Mouse (Mus musculus) ZHBTc4 (cell line): ENCODE results near the gene Prkn.

Source experiments
- DNase-seq: peaks from one replicate; pipeline ENCODE4 v3.0.0-alpha.2; 2011; ENCODE audit warnings: low read depth, low spot score

The Prkn gene

DNA sequence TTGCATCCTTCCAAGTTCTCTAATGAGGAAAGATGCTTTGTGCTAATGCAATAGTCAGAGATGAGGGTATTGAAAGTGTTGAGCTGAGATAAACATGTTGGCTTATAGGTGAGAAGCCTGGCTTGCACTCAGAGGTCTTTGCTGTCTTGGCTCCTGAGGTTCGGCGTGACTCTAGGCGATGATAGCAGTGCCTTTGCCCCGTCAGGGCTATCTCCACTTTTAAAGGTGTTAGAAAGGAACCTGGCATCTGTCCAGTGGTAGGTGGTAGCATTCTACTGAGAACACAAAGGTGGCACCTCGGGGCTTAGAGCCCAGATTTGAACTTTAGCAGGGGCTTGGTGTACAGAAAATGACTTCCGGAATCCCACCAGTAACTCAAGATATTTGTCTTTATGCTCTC, 554.4 kb downstream of the Prkn start:
- no peak for DNase-seq

- no peak for DNase-seq
These were observed 557.5 kb downstream of the Prkn start for GRCm38 (mm10) chr17:11397678-11398077.

- DNase-seq = no peak
These were observed 562.2 kb downstream of the Prkn start for GRCm38 (mm10) chr17:11402225-11402875.

DNA sequence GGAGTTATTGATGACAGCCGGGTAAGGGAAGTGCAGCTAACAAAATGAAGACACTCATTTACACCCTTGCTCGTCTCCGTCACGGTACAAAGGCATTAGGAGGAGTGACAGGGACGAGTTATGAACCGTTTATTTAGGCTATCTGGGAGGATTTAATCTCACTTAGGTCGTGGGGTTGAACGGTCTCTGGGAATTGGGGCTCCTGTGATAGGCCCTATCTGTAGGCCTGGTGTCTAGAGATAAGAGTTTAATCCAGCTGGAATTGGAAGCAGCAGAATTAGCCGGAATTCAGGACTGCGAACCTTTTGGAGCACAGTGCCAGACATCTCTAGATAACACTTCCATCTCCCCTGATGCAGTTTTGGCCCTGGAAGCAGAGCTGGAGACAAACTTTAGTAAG, 571.2 kb downstream of the Prkn start:
- DNase-seq = no peak

DNA sequence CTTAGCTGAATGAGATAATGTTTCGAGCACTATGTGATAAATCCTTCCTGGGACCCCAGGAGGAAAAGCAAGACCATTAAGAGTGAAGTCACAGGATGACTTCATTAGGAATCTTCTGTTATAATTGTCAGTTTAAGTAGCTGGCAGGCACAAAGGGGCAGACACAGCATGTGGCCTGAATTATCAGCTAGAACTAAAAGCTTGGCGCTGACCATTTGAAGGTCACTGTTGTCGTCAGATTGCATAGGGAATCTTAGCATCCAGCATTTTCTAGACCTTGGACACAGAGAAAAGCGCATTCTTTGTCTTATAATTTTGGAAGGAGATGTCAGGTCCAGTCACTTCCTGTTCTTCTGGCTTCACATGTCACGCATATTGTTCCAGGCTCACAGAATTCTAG, 573.5 kb downstream of the Prkn start:
- DNase-seq = no peak

DNA sequence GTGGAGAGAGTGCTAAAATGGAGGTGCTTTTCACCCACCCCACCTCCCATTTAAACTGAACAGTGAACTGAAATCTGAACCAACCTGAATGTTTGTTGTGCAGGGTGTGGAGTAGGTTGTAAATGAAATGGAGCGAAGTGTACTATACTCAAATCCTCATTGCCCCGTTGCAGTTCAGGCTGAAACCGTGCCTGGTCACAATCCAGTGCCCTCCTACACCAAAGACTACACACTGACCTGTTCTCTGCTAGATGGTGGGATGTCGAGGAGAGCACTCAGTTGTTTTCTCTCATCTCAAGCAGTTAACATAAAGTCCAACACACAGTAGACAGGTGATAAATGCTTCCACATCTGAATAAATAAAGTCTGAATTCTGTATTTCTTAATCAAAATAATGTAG, 574.1 kb downstream of the Prkn start:
- DNase-seq = no peak

DNA sequence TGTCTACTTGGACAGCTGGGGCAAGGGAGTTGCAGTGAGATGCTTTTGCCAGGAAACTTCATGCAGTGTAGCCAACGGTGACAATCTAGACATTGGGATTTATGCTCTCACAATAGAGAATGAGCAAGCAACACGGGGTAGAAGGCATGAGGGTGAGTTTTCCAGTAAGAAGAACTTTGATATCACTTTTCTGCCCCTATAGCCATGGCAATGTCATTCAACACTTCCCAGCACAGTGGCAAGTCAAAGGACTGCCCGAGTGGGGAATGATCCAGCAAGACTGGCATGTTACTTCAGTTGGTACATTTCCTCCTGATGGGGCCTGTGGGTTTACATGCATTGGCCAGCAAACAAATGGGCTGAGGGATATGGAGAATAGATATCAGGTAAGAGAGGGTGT, 577.0 kb downstream of the Prkn start:
- no peak for DNase-seq

DNA sequence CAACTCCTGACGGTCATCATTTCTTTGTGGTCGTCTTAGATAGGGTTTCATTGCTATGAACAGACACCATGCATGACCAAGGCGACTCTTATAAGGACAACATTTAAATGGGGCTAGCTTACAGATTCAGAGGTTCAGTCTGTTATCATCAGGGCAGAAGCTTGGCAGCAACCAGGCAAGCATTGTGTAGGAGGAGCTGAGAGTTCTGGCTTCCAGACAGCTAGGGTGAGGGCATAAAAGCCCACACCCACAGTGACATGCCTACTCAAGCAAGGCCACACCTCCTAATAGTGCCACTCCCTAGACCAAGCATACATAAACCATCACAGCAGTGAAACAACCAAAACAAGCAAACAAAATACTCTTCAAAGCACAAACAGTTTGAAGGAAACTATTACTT, 579.3 kb downstream of the Prkn start:
- DNase-seq = no peak

- no peak for DNase-seq
These were observed 580.7 kb downstream of the Prkn start for GRCm38 (mm10) chr17:11420839-11421238.

DNA sequence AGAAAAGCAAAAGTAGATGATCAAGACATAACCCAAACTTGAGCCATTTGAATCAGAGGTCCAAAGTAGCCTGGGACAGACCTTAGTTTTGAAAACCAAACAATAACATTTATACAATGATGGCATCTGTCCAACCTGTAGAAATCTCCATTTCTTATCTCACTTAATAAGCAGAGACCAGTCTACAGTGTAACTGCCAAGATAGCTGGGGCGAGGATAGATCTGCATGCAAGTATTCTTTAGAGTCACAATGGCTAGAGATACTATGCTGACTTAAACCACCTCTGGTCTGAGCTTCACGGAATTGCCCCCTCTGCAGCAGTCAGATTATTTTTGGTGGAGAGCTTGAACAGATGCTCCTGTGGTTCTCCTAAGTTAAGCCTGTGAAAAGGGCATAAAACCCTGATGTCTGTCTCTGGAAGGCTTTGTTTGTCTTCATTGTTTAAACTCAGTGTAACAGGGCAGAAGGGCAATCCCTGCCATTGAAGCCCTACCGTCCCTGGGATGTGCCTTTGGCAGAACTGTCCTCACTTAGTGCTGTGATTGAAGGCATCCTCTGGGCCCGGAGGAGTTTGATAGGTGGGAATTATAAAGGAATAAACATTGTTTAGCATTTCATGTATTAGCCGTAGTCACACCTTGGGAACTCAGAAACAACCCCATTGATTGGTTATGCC, 581.2 kb downstream of the Prkn start:
- no peak for DNase-seq

DNA sequence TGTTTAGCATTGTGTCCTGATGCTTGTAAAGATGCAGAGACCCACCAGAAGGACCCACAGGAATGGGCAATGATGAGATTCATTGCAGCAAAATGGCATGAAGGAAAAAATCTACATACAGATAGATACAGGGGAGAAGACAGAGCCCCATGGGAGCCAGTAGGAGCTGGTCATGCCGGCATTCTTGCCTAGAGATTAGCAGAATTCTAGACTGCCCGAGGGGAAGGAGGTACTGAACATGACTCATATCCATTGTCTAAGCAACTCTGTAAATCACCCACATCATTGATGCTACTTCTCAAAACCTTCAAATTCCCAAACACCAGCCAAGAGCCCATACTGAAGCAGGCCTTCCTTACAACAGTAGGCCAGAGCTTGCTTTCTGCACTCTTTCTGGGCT, 591.1 kb downstream of the Prkn start:
- DNase-seq = no peak

GRCm38 (mm10) chr17:11432593-11432992, 592.4 kb downstream of the Prkn start:
- DNase-seq = no peak

- DNase-seq = no peak
These were observed 622.5 kb downstream of the Prkn start for GRCm38 (mm10) chr17:11462721-11463120.

DNA sequence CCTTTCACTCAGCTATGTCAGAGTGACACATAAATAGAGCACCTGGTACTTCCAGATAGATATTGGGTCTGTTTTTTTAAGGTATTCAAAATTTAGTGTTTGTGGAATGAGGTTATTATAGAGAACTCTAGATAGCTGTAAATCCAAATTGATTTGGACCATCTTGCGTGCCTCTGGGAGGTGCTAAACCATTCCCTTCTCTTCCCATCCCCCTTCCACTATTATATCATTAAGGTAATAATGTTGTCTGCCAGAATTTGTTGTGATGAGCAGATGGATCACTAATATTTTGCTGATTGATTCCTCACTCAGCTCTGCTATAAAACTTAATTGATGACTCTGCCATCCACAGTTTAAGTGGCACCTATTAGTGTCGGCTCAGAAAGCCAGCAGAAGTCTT, 625.9 kb downstream of the Prkn start:
- DNase-seq = no peak

DNA sequence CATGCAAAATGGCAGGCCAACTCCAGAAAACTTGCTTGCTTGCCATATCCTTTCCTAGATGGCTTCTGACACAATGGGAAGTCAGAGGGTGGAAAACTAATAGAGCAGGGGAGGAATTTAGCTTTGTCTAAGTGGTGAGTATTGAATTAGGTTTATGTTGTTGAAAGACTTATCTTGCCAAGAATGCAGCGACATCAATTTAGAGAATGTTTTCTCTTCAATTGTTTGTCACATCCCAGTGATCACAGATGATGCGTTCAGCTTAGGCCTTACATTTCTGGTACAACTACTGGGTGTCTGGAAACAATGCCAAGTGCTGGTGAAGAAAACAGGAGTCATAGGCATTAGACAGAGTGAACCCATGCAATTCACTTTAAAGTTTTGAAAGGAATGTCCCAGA, 628.4 kb downstream of the Prkn start:
- no peak for DNase-seq

- no peak for DNase-seq
These were observed 642.8 kb downstream of the Prkn start for GRCm38 (mm10) chr17:11483032-11483431.

DNA sequence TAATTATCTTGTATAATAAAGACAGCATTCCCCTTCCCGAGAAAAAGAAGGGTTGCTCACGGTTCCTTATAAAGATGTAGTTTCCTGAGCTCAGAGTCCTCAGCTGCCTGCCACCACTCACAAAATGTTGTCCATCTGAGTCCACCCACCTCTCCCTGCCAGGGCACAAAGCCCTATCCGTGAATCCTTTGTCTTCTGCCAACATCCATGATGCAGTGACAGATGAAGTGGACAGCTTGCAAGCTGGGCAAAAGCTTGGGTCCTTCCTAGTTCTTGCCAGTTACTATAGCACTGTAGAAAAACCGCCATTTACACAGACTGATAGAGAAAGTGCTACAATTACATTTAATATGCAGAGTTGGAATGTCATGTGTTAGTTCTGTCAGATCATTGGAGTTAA, 649.9 kb downstream of the Prkn start:
- DNase-seq = no peak

DNA sequence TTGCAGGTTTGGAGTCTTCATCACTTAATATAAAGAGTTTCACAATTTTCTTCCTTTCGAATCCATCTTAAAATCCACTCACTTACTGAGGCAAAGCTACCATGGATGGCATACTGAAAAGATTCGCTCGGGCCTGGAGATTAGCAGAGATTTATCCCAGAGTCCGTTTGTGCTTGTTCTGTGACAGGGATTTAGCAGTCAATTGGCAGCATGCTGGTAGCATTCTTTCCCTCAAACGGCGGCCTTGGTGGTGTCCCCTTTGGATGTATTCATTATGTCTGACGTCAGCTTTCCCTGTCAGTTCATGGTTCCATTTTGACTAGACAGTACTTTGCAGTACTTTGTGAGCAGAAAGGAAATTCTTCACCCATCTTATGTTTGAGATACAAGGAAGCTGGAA, 662.4 kb downstream of the Prkn start:
- DNase-seq = no peak

DNA sequence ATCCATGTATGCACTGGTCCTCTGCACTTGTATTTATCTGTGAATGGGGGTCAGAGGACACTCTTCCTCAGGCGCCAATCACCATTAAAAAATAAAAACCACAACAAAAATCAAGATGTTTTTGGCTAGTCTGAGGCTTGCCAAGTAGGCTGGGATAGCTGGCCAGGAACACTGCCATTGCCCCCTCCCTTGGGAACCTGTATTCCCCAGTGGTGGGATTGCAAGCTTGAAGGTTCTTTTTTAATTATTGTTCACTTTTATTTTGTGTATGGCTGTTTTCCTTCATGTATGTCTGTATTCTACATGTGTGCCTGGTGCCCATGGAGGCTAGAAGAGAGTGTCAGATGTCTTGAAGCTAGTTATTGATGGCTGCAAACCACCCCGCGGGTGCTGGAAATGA, 664.3 kb downstream of the Prkn start:
- DNase-seq = no peak

- no peak for DNase-seq
These were observed 666.9 kb downstream of the Prkn start for GRCm38 (mm10) chr17:11507082-11507481.

DNA sequence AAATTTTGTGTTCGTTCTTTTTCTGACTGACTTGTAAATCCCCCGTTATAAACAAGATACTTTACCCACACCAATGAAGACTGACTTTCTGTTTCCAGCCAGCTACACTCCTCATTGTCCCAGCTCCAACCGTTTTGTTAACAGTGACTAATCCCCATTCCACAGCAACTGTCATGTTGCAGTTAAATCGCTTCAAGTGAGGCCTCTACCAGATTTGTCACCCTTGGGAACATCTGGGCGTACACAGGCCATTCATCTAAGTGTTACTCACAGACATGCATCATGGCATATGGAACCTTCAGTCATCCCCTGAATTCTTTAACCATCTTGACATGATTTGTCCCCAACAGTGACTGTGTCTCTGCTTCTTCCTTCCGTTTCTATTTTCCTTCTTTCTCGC, 669.9 kb downstream of the Prkn start:
- no peak for DNase-seq

DNA sequence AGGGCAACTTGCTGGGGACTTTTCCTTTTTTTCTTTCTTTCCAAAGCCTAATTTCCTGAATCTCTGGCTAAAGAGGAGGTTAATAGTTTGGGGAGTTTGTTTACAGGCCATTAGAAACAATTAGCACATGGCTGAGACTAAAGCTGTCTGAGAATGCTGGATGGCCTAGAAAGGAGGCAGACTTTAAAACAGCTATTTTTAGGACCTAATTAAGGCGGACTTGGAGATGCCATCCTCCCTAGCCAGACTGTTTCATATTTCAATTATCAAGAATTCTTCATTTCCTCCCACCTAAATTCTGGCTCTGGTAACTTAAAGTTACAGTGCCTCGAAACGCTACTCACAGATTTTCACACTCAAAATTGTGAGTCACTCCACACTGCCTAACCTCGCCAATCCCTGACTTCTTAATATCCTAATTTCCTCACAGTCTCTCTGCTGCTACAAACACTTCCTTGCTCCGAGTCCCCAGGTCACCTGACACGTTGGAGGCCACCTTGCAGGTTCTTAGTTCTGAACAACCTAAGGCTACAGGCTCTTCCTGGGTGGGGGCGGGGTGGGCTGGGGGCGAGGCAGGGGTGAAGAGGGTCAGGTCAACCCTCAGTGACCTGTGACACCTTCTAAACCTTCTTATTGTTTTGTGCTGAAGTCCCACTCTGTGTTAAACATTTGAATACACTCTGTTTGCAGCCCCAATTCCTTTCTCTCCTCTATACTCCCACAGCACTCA, 674.0 kb downstream of the Prkn start:
- peak; percentile 60 for DNase-seq

DNA sequence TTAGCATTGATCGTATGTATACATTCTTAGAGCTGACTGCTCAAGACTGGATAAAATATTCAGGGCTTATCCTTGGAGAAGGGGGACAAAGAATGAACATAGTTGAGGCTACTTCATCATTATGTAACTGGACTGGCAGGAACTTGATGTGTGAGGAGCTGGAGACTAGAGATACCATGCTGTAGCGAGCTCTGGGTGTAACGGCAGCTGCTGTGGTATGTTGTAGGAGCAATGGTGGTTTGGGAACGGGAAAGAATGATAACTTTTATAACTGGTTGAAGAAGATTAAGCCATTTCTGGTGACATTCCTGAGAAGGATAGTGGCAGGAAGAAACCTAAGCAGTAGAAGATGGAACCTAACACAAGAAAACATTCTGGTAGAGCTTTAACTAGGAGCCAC, 675.4 kb downstream of the Prkn start:
- no peak for DNase-seq
